Mouse (Mus musculus) olfactory bulb, adult 2 months (tissue): ENCODE measurements at regions not wholly inside any gene's neighbourhood (a gene's known extent, or its start where the extent isn't known, plus 50 kb on each side); places are given as distances from the start of the nearest gene placed in this dataset.

ENCODE experiments used
- H3K27ac ChIP-seq: fragments of 200-500 bp; 2 replicates; pipeline ENCODE4 v1.5.1; 2012; ENCODE audit warnings: low read depth, low read length; ENCODE audit not compliant: insufficient read depth
- H3K4me1 ChIP-seq: fragments of 200-500 bp; 2 replicates; pipeline ENCODE4 v1.6.1; 2012; ENCODE audit warnings: low read length; ENCODE audit not compliant: control insufficient read depth, insufficient read depth
- H3K4me3 ChIP-seq: fragments of 200-500 bp; 2 replicates; pipeline ENCODE4 v1.5.1; 2012; ENCODE audit warnings: mild to moderate bottlenecking, low read depth, low read length, moderate library complexity; ENCODE audit not compliant: insufficient read depth
- CTCF ChIP-seq: fragments of 200-500 bp; IDR thresholded peaks from 2 replicates; pipeline ENCODE4 v1.5.1; 2012; ENCODE audit warnings: low read depth, mild to moderate bottlenecking, low read length, moderate library complexity; ENCODE audit not compliant: insufficient read depth
- POLR2A ChIP-seq: fragments of 200-500 bp; IDR thresholded peaks from 2 replicates; pipeline ENCODE4 v1.6.1; 2012; ENCODE audit warnings: mild to moderate bottlenecking, low read depth, low read length, moderate library complexity; ENCODE audit not compliant: insufficient read depth
- WGBS: fragments of 180-500 bp; shearing (Covaris S2); methylation state at CpG from one replicate; pipeline ENCODE4 v1.1.7; 2018; 5-methylcytosine and 5-hydroxymethylcytosine counted together

GRCm38 (mm10) chr4:105910666-105911065, 121.0 kb downstream of the Gm12728 start:
- no peak overlapping the region for H3K4me3 ChIP-seq
- no peaks in the 10 kb centered on the region for H3K4me1 ChIP-seq
- no peak overlapping the region for H3K27ac ChIP-seq
- WGBS, result 93% methylated on average over 5 of the region's 5 CpGs
- TF ChIP-seq CTCF, result no peak
- no peak for TF ChIP-seq POLR2A

DNA sequence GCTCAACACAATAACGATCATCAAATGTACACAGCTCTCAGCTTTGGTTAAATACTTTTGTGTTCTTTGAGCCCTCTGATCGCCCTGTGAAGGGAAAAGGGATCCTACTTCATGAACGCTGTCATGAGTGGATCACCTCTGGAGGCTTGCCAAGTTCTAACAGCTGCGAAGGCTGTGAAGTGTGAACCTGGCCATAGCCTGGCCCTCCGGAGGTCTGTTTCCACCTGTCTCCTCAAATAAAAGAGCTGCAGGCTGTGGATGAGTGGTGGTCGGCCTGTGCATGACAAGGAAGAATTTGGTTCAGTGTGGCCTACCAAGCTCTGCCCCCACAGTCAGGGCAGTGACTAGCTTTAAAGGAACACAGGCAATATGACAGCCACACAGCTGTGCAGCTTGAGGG, 122.0 kb downstream of the Gm12728 start:
- Histone ChIP-seq H3K4me3 (no peak overlapping the region), H3K27ac (no peak overlapping the region), H3K4me1 (no peaks in the 10 kb centered on the region)
- 80% methylated on average over 6 of the region's 6 CpGs for WGBS
- no peak for TF ChIP-seq CTCF
- TF ChIP-seq POLR2A, result no peak

GRCm38 (mm10) chr4:105912296-105912695, 122.6 kb downstream of the Gm12728 start:
- no peak for TF ChIP-seq CTCF
- TF ChIP-seq POLR2A, result no peak
- Histone ChIP-seq H3K4me3 (no peak overlapping the region), H3K27ac (no peak overlapping the region), H3K4me1 (no peaks in the 10 kb centered on the region)
- 79% methylated on average over 4 of the region's 4 CpGs for WGBS

DNA sequence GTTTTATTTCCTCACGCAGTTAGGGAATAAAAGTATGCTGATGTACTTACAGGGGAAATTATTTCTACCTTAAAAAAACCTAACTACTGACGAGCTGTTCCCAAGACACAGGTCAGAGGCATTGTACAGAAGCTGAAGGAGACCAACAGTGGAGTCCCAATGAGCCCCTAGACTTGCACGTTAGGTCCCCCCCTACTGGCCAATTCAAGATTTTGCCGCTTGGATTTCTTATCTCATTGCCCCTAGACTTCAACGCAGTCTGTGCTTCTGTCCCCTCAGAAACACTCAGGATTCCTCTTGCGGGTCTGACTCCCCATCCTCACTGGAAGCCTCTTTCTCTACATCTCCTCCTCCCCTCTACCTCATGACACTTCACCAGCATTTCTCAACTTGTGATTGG, 125.3 kb downstream of the Gm12728 start:
- TF ChIP-seq POLR2A, result no peak
- TF ChIP-seq CTCF, result no peak
- no peaks in the 10 kb centered on the region for H3K4me1 ChIP-seq
- H3K4me3 ChIP-seq, result no peak overlapping the region
- no peak overlapping the region for H3K27ac ChIP-seq
- 50% methylated on average over 6 of the region's 6 CpGs for WGBS

DNA sequence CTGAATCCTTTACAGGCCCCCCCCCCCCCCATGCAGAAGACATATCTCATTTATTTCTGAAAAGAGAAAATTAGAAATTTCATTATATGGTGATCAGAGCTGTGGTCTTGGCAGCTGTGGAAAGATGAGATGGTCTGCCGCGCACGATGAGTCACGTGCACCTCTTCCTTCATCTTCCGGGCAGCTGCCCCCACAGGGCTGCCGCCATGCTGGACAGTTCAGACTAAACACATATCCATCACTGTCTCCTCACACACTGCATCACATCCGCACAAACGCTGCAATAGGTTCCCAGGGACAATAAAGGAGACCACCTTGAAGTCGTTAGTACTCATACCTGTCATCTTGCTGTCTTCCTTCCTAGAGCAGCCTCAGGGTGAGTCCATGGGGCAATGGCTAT, 126.6 kb downstream of the Gm12728 start:
- Histone ChIP-seq H3K4me3 (no peak overlapping the region), H3K27ac (no peak overlapping the region), H3K4me1 (no peaks in the 10 kb centered on the region)
- TF ChIP-seq POLR2A (no peak), CTCF (no peak)
- WGBS, result 97% methylated on average over 9 of the region's 9 CpGs

- no peak for TF ChIP-seq CTCF
- no peak for TF ChIP-seq POLR2A
- no peak overlapping the region for H3K27ac ChIP-seq
- H3K4me1 ChIP-seq, result no peaks in the 10 kb centered on the region
- WGBS, result 82% methylated on average over 6 of the region's 6 CpGs
- no peak overlapping the region for H3K4me3 ChIP-seq
Measured at GRCm38 (mm10) chr4:105924781-105925382, 135.2 kb downstream of the Gm12728 start.

DNA sequence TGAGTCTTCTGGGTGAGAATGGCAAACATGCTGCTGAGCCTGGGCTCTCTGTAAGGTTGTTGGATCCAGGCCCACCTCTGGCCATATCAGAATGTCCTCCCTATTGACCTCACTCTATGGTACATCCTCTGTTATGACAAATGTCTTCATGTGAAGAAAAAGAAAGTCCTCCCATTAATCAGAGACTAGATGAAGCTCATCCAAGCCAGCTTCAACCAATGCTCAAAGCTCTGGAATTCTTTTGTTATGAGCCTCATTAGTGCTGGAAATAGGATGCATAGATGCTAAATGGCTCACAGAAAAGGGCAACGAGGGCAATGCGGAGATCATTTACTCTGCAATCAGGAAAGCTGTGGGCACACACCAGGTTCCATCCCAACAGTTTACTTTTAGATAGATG, 135.8 kb downstream of the Gm12728 start:
- TF ChIP-seq CTCF, result no peak

GRCm38 (mm10) chr4:105929658-105930057, 140.0 kb downstream of the Gm12728 start:
- WGBS, result 98% methylated on average over 10 of the region's 10 CpGs
- TF ChIP-seq CTCF (no peak), POLR2A (no peak)
- H3K4me3 ChIP-seq, result no peak overlapping the region
- H3K4me1 ChIP-seq, result no peaks in the 10 kb centered on the region
- no peak overlapping the region for H3K27ac ChIP-seq

More for the DNA sequence above, 135.8 kb downstream of the Gm12728 start:
- Histone ChIP-seq H3K4me1 (no peaks in the 10 kb centered on the region), H3K27ac (no peak overlapping the region), H3K4me3 (no peak overlapping the region)
- WGBS, result 69% methylated on average over 2 of the region's 2 CpGs

GRCm38 (mm10) chr4:105934971-105935370, 145.3 kb downstream of the Gm12728 start:
- 49% methylated on average over 4 of the region's 4 CpGs for whole genome bisulfite sequencing
- TF ChIP-seq POLR2A, result no peak
- TF ChIP-seq CTCF, result no peak
- Histone ChIP-seq H3K4me3 (no peak overlapping the region), H3K4me1 (no peaks in the 10 kb centered on the region), H3K27ac (no peak overlapping the region)
